Mouse (Mus musculus) kidney, postnatal 14 days (tissue): ENCODE data around the gene Krcc1.

Source experiments
- DNase-seq: peaks from one replicate; pipeline ENCODE4 v3.0.0; 2022; ENCODE audit warnings: mixed read lengths

Gene Krcc1

GRCm38 (mm10) chr6:71271389-71272315 lies at the start of gene Krcc1:
Gene Krcc1, plus strand, starts transcription at chr6:71271677.
- DNase-seq = peak; percentile 99

GRCm38 (mm10) chr6:71224184-71224943 lies 47.1 kb upstream of the Krcc1 start:
- DNase-seq = no peak

DNA sequence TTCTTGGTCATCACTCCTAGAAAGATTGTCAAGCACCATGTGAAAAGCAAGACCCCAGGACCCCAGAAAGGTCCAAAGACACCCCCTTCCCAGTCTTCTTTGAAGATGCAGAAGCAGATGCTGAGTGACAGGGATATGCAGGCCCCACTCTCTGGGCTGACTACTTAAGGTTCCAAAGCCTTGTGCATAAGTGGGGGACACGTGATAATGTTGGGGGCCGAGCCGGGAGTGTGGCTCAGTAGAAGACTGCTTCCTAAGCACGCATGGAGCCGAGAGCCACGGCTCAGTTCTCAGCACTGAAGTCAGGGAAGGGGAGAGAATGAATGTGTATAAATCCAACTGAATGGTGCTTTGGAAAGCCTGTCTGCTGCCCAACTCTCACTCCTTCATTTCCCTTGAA lies 44.9 kb upstream of the Krcc1 start:
- no peak for DNase-seq

DNA sequence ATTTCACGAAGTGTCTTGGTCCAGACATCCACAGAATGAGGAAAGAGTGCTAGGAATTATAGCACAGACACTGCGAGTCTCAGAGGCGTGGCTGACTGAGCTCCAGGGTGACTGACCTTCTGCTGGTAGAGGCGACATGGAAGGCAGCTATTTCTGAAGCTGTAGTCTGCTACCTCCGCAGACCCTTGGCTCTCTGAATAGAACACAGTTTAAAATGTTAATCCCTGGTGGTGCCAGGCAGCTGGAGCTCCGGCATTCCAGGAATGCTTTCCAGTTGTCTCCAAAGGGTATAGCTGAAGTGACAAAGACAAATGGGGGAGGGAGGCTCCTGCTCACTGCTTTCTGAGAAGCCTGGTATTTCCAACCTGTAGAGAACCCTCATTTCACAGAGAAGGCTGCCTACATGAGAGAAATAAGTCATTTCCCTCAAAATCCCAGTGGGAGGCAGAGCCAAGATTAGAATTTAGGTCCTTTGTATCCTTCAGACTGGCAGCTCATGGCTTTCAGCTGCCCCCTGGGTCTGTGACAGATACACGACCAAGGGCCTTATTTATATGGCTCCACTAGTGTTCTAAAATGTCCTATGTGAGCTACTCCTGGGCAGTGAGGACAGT lies 44.2 kb upstream of the Krcc1 start:
- DNase-seq = peak; percentile 42

DNA sequence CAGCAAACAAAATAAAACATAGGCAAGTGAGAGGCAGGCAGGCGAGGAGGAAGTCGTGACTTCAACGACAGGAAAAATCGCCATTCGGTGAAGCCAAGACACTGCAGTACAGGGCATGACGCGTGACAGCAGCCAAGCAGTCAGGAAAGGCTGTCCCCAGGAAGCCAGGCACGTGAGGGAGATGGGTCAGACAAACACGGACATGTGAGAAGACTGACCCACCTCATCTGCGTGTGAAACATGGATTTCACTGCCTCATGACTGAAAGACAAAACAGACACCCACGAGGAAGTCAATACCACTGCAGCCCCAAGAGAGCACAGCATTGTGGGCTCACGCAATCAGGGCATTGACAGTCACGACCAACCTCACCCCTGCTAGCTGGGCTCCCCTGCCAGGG lies 36.4 kb upstream of the Krcc1 start:
- DNase-seq = no peak

- no peak for DNase-seq
These were observed 35.5 kb upstream of the Krcc1 start for GRCm38 (mm10) chr6:71235944-71236343.

GRCm38 (mm10) chr6:71236506-71236905 lies 35.0 kb upstream of the Krcc1 start:
- DNase-seq = peak; percentile 30

DNA sequence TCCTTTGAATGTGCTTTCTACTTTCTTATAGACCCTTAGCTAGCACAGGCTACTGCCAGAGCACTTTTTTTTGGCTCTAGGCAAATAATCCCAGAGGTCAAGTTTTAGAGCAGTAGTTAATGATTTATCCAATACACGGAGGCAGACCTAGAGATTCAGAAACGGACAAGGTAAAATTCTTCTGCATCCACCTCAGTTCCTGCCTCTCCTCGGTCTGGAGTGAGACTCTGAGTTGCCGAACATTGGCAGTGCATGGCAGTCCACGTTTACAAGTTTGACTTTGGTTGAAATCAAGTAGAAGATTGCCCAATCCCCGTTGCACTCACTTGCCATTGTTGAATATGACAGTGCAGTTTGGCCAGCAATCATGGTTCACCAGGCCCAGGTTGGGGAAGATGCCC lies 34.4 kb upstream of the Krcc1 start:
- DNase-seq = peak; percentile 19

DNA sequence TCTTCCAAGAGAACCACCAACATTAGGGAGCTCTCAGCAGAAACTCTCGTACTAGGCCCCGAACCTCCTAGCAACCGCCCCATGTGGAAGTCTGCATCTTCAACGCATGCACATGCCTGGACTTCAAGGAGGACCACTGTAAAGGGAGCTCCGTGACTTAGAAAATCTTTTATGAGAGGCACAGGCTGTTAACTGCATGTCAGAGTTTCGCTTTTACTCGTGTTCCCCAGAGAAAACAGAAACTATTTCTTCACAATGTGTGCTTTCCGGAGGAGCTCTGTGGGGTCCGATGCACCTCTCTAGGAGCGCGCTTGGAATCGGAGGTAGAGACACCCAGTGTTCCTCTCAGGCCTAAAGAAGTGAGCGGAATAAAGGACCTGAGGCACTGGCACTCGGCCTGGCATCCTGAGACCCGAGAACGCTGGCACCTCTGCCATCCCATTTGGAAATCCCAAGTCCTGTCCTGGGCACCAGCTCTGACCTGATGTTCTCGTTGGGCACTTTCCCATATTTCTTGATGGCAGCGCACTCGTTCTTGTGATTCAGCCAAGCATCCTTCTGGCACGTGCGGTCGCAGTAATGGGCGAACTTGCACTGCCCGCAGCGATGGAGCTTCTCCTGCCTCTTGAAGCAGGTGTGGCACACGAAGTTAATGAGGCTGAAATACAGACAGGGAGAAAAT lies 32.3 kb upstream of the Krcc1 start:
- DNase-seq = no peak

DNA sequence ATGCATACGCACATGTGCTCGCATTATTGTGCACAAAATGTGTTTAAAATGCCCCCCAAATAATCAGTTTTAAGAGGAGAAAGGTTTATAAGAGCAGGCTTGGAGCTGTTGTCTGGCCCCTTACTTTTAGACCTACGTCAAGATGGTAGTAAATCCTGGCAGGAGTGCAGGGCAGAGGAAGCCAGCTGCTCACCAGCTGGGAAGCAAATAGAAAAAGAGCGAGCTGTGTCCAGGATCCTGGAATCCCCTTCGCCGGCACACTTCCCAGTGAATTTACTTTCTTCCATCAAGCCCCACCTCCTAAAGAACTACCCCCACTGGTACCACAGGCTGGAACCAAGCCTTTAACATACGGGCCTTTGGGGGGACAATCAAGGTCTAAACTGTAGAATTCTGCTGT lies 30.6 kb upstream of the Krcc1 start:
- no peak for DNase-seq

GRCm38 (mm10) chr6:71242811-71243210 lies 28.7 kb upstream of the Krcc1 start:
- DNase-seq = no peak

DNA sequence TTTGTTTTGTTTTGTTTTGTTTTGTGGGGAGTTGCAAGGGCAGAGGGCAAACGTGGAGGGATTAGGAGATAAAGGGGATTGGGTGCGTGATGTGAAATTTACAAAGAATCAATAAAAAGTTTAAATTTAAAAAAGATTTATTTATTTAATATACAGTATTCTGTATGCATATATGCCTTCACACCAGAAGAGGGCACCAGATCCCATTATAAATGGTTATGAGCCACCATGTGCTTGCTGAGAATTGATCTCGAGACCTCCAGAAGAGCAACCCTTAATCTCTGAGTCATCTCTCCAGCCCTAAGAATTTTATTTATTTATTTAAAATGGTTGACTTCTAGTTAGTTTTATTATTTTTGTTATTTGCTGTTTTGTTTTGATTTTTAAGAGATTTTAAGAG lies 28.2 kb upstream of the Krcc1 start:
- no peak for DNase-seq

GRCm38 (mm10) chr6:71248420-71248819 lies 23.1 kb upstream of the Krcc1 start:
- no peak for DNase-seq

GRCm38 (mm10) chr6:71249615-71250014 lies 21.9 kb upstream of the Krcc1 start:
- DNase-seq = no peak

- no peak for DNase-seq
These were observed 20.5 kb upstream of the Krcc1 start for GRCm38 (mm10) chr6:71250951-71251350.

DNA sequence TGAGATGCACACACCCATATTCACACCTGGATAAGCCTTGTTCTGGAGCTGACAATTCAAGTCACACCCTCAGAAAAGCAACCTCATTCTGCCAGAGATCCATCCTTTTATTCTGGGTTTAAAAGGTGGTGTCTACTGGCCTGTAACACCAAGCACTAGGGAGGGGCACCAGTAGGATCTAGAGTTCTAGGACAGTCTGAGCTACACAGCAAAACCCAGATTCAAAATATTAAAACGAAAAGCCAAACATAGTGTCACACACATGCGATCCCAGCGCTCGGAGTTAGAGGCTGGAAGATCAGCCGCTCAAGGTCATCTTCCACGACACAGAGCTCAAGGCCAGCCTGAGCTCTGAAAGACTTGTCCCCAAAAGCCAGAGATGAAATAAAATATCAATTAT lies 17.0 kb upstream of the Krcc1 start:
- no peak for DNase-seq

DNA sequence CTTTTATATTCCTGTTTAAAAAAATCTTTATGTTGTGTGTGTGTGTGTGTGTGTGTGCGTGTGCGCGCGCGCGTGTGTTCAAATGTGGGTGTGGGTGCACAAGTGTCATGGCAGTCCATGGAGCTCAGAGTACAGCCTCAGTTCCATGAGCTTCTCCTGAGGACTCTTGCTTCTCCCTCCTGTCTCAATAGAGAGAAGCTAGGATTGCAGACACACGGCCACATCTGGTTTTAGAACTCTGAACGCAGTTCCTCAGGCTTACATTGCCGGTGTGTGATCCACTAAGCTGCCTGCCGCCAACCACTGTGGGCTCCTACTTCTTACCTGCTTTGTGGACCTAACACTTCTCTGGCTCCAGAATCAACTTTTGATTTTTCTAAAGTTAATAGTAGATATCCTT lies 15.3 kb upstream of the Krcc1 start:
- DNase-seq = no peak

DNA sequence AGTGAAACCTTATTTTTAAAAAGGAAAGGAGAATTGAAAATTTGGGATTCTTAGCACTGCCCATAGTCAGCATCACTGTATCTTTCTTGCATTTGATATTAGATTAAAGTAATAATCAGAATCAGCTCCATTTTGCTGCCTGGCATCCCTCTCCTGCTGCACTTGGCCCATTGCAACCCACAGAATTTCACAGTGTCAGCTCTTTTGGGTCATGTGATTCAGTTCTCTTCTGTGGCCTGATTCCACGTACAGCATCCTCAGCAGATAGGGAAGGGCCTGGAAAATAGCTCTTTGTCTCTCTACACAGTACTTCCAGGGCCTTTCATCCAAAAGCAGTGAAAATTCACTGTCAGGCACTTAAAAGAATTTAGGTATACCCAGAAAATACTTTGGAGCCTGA lies 14.1 kb upstream of the Krcc1 start:
- no peak for DNase-seq

DNA sequence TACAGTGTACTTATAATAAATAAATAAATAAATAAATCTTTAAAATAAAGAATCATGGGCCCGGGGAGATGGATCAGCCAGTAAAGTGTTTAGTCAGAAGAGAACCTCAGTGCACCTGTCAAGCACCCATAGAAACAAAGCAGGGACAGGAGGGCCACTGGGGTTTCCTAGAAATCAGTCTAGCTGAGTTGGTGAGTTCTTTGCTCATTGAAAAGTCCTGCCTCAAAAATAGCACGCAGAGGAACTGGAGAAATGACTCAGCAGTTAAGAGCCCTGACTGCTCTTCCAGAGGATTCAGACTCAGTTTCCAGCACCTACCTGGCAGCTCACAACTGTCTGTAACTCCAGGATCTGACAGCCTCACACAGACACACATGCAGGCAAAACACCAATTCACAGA lies 12.9 kb upstream of the Krcc1 start:
- no peak for DNase-seq

- DNase-seq = no peak
These were observed 12.3 kb upstream of the Krcc1 start for GRCm38 (mm10) chr6:71259166-71259565.

DNA sequence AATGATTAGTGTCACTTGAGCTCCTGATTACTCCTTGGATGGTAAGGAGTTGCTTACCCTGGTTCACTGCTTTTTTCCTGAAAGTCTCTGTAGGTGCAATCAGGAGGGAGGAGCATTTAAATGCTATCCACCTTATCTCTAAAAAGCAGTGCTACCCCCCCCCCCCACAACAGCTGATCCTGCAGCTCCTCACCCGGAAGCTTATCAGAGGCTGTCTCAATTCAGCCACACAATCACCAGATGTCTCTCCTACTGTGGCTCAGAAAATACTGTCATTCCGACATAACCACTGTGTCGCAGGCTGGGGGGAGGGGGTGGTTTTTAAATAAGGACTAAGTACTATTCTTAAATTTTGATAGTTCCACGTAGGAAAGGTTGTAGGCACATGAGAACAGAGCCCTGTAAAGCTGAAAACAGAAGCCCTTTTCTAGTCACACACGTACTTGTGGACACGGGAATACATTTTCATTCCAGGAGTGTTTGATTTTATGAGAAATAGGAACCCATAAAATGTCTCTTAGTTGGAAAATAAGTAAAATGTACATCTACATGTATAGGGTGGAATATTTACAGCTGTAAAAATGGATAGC lies 11.3 kb upstream of the Krcc1 start:
- DNase-seq = no peak

DNA sequence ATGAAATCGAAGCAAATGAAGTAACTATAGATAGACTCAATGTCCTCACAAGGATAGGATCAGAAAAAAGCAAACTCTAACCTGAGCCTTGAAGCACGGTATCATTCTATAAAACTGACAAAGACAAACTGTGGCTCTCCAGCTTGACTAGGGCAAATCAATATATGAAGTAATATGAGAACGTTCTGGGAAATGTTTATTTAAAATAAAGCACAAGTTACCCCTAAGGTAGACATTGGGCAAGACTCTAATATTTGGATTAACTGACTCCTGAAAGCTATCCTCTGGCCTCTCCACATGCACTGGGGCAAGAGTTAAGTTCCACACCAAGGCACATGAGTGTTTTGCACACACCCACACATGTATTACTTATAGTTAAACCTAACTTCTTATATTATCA lies 10.4 kb upstream of the Krcc1 start:
- DNase-seq = no peak
